Mouse (Mus musculus) 3134 (cell line): ENCODE measurements around the gene Traf2.
A peak's percentile ranks its signal among the peaks of the same experiment; 100 is the strongest.

Experiments used
- DNase-seq: peaks from one replicate; pipeline ENCODE4 v3.0.0-alpha.2; 2011; ENCODE audit warnings: low spot score; ENCODE audit not compliant: insufficient read length; ENCODE audit errors: extremely low read depth

The Traf2 gene

GRCm38 (mm10) chr2:25546811-25547491, at the start of gene Traf2:
TSS of gene Traf2 (minus strand) at chr2:25546940.
- peak; percentile 99 for DNase-seq

- DNase-seq: no peak
Measured at GRCm38 (mm10) chr2:25591863-25592262, 45.1 kb upstream of the Traf2 start.

- DNase-seq: no peak
Measured at GRCm38 (mm10) chr2:25588227-25588907, 41.6 kb upstream of the Traf2 start.

- DNase-seq: no peak
Measured at GRCm38 (mm10) chr2:25587290-25587689, 40.5 kb upstream of the Traf2 start.

GRCm38 (mm10) chr2:25585601-25586000, 38.9 kb upstream of the Traf2 start:
- DNase-seq: no peak

- no peak for DNase-seq
Measured at GRCm38 (mm10) chr2:25584856-25585255, 38.1 kb upstream of the Traf2 start.

- DNase-seq: no peak
Measured at GRCm38 (mm10) chr2:25584152-25584551, 37.4 kb upstream of the Traf2 start.

GRCm38 (mm10) chr2:25583571-25583970, 36.8 kb upstream of the Traf2 start:
- DNase-seq: no peak

- no peak for DNase-seq
Measured at GRCm38 (mm10) chr2:25583120-25583481, 36.4 kb upstream of the Traf2 start.

GRCm38 (mm10) chr2:25582466-25583119, 35.9 kb upstream of the Traf2 start:
- DNase-seq: no peak

GRCm38 (mm10) chr2:25581901-25582301, 35.2 kb upstream of the Traf2 start:
- DNase-seq: no peak

GRCm38 (mm10) chr2:25581294-25581864, 34.6 kb upstream of the Traf2 start, which contains the start of gene Ajm1:
TSS of gene Ajm1 (minus strand) at chr2:25581757.
- peak; percentile 42 for DNase-seq

GRCm38 (mm10) chr2:25580621-25581101, 33.9 kb upstream of the Traf2 start:
- DNase-seq: no peak

GRCm38 (mm10) chr2:25579737-25580460, 33.2 kb upstream of the Traf2 start:
- DNase-seq: no peak

- DNase-seq: no peak
Measured at GRCm38 (mm10) chr2:25578796-25579736, 32.3 kb upstream of the Traf2 start.

- DNase-seq: no peak
Measured at GRCm38 (mm10) chr2:25577951-25578795, 31.4 kb upstream of the Traf2 start.

GRCm38 (mm10) chr2:25576965-25577891, 30.5 kb upstream of the Traf2 start:
- no peak for DNase-seq
